8 mouse cellular contexts compared by ENCODE assay signal in genomic region chr5:28209549-28210431, GRCm38 (mm10). TPM values are rescaled to one million over a fixed set of nuclear protein-coding genes. Genes with fewer than 3 reads are reported as not detected.
DNase-seq lines count a peak whose midpoint lies in the region; ATAC-seq and TF ChIP-seq lines count a peak whose summit lies in the region.
"Had no signal": no experiment of that assay in that cellular context is flagged by ENCODE, and none has a peak within 500 bp of the region (broad histone marks: within the 10 kb centered on the region; RNA-seq: fewer than 3 reads in every experiment).

No protein-coding gene starts in this region.

- peaks cover 12% of the 10 kb centered on the region for H3K36me3 ChIP-seq in ES-E14 (ENCODE audit: control insufficient read depth, insufficient read depth, low read length, poor library complexity, severe bottlenecking)
- no peaks in the 10 kb centered on the region for H3K36me3 ChIP-seq in forebrain, postnatal 0 days (ENCODE audit: insufficient read depth)
- H3K36me3 ChIP-seq in neural tube, embryonic 12.5 days, result no peaks in the 10 kb centered on the region

- WGBS in forebrain, postnatal 0 days, result under 1% methylated on average over 80 of the region's 80 CpGs
- under 1% methylated on average over 80 of the region's 80 CpGs for WGBS in neural tube, embryonic 12.5 days

- H3K27ac ChIP-seq in ES-E14 (ENCODE audit: insufficient read depth, low read depth, low read length, poor library complexity, severe bottlenecking), result peak overlapping the region; percentile 89
- H3K27ac ChIP-seq in forebrain, postnatal 0 days (ENCODE audit: low read depth, low read length), result no peak overlapping the region
- H3K27ac ChIP-seq in neural tube, embryonic 12.5 days, result no peak overlapping the region

- ATAC-seq in forebrain, postnatal 0 days, result peak; percentile 58; the same call in 1 of the 2 replicates
- ATAC-seq in neural tube, embryonic 12.5 days (ENCODE audit: low FRiP score, low read depth), result peak; percentile 69
- no peak for ATAC-seq in erythroid progenitor cell, adult 5-6 weeks (replicated peaks; ENCODE audit: low FRiP score, poor library complexity, severe bottlenecking)

- TF ChIP-seq CTCF in forebrain, postnatal 0 days (IDR thresholded peaks at IDR 0.05; ENCODE audit: low read depth), result no peak

- peak overlapping the region; percentile 56 for H3K4me2 ChIP-seq in forebrain, postnatal 0 days (ENCODE audit: low read depth)
- peak overlapping the region; percentile 80 for H3K4me2 ChIP-seq in neural tube, embryonic 12.5 days (replicated peaks)

- in situ Hi-C loops in ES-E14 (cut with MboI; ENCODE audit: low sequenced_read_pairs in 2 of 2, unreplicated experiment in 2 of 2), result no loop called here

- H3K4me1 ChIP-seq in ES-E14 (ENCODE audit: control insufficient read depth in 2 of 2, insufficient read depth in 2 of 2, low read length in 2 of 2, poor library complexity in 1 of 2), result peaks cover 7 to 8% of the 10 kb centered on the region in 2 experiments
- H3K4me1 ChIP-seq in forebrain, postnatal 0 days (ENCODE audit: insufficient read depth), result no peaks in the 10 kb centered on the region
- H3K4me1 ChIP-seq in neural tube, embryonic 12.5 days, result peaks cover 12% of the 10 kb centered on the region

- H3K9me3 ChIP-seq in ES-E14 (ENCODE audit: control insufficient read depth, insufficient read depth, low read depth, low read length), result no peaks in the 10 kb centered on the region
- H3K9me3 ChIP-seq in forebrain, postnatal 0 days (ENCODE audit: low read length), result no peaks in the 10 kb centered on the region
- no peaks in the 10 kb centered on the region for H3K9me3 ChIP-seq in neural tube, embryonic 12.5 days

- peak overlapping the region; percentile 72 to 73 for H3K4me3 ChIP-seq in ES-E14 (ENCODE audit: insufficient read depth in 1 of 2, low read depth in 1 of 2, low read length in 2 of 2, poor library complexity in 1 of 2, severe bottlenecking in 1 of 2)
- H3K4me3 ChIP-seq in forebrain, postnatal 0 days (ENCODE audit: low read depth, low read length), result peak overlapping the region; percentile 37
- H3K4me3 ChIP-seq in neural tube, embryonic 12.5 days, result peak overlapping the region; percentile 40
- H3K4me3 ChIP-seq: erythroblast, embryonic 14.5 days had no signal

- H3K9ac ChIP-seq in ES-E14 (ENCODE audit: insufficient read depth, low read depth, low read length, poor library complexity, severe bottlenecking), result peak overlapping the region; percentile 87
- peak overlapping the region; percentile 18; the same call in 1 of the 2 replicates for H3K9ac ChIP-seq in forebrain, postnatal 0 days
- H3K9ac ChIP-seq in neural tube, embryonic 12.5 days, result no peak overlapping the region

- H3K27me3 ChIP-seq in forebrain, postnatal 0 days (ENCODE audit: insufficient read depth, low read length), result peaks cover 70% of the 10 kb centered on the region
- H3K27me3 ChIP-seq in neural tube, embryonic 12.5 days (replicated peaks), result peaks cover 69% of the 10 kb centered on the region

- DNase-seq in ES-E14 (ENCODE audit: low read depth, low spot score), result peak; percentile 93
- peak; percentile 79 for DNase-seq in cerebellum, adult 11-12 months
- peak; percentile 47 for DNase-seq in forebrain, postnatal 0 days
- DNase-seq in kidney, postnatal 4 days, result peak; percentile 10 to 27
- DNase-seq in left cerebral cortex, adult 11 months (ENCODE audit: low spot score), result no peak

TF ChIP-seq in ES-E14, 5 proteins besides CTCF, POLR2A, EP300 and RAD21:
- no peak for TF ChIP-seq MAFK (IDR thresholded peaks at IDR 0.05; ENCODE audit: insufficient read depth, low read depth, low read length)
- TF ChIP-seq CHD2 (IDR thresholded peaks at IDR 0.05; ENCODE audit: low read depth, low read length), result peak; percentile 35; the same call in 1 of the 2 replicates

RNA-seq across cellular contexts. Expression of gene Cnpy1, which starts 35.8 kb away (rescaled TPM):
- 76.9 and 152 TPM in 2 replicates for total RNA-seq in ES-E14 (2012; rRNA removed)
- 0.38 and 1.6 TPM in 2 replicates for total RNA-seq in forebrain, postnatal 0 days (2014; rRNA removed)
- polyA plus RNA-seq in forebrain, postnatal 0 days (2015; fragmentation: Nextera tagmentation; extraction: Ambion mirVana), result 0.40 and 0.44 TPM in 2 replicates
- polyA plus RNA-seq in neural tube, embryonic 12.5 days (2016; fragmentation: Nextera tagmentation; extraction: Ambion mirVana), result 8.0 and 8.7 TPM in 2 replicates
- not detected in 2 replicates for total RNA-seq in erythroid progenitor cell, adult 5-6 weeks (2015; ENCODE audit: low replicate concordance)
- total RNA-seq in erythroid progenitor cell, adult 5-6 weeks (2017; ENCODE audit: low replicate concordance), result not detected in 2 replicates
- polyA plus RNA-seq: erythroblast, embryonic 14.5 days had no signal

RNA-seq across cellular contexts. Expression of gene En2, which starts 44.3 kb away (rescaled TPM):
- total RNA-seq in ES-E14 (2012; rRNA removed), result 3.2 and 3.3 TPM in 2 replicates
- total RNA-seq in forebrain, postnatal 0 days (2014; rRNA removed), result 0.05 and 0.46 TPM in 2 replicates
- polyA plus RNA-seq in forebrain, postnatal 0 days (2015; fragmentation: Nextera tagmentation; extraction: Ambion mirVana), result not detected in 2 replicates
- polyA plus RNA-seq in neural tube, embryonic 12.5 days (2016; fragmentation: Nextera tagmentation; extraction: Ambion mirVana), result 0.05 TPM in 1 of 2 replicates, not detected in the other
- total RNA-seq in erythroid progenitor cell, adult 5-6 weeks (2015; ENCODE audit: low replicate concordance), result not detected in 2 replicates
- total RNA-seq in erythroid progenitor cell, adult 5-6 weeks (2017; ENCODE audit: low replicate concordance), result not detected in 2 replicates
- polyA plus RNA-seq: erythroblast, embryonic 14.5 days had no signal

Comparison
In these comparisons a context has a peak if more than half of its experiments do, and no peak if none do; other contexts are left out.
1. RNA of gene Cnpy1, which starts 35.8 kb away (total RNA-seq): 76.9 to 152 TPM in ES-E14; 0.38 to 1.6 TPM in forebrain, postnatal 0 days and not detected in erythroid progenitor cell, adult 5-6 weeks; every median in the first group is over 10 times any median in the second.
2. Peak in every context shown above with its lines, with median percentiles within 50 percentile points of each other: H3K4me3 ChIP-seq.